Mouse (Mus musculus) stomach, postnatal 0 days (tissue): ENCODE data around the gene Uroc1.

Source experiments
- CTCF ChIP-seq: IDR thresholded peaks from 2 replicates; pipeline ENCODE4 v1.5.1; 2016; ENCODE audit warnings: antibody characterized with exemption, low read depth, mild to moderate bottlenecking, moderate library complexity
- EP300 ChIP-seq: optimal IDR thresholded peaks from 2 replicates; pipeline ENCODE3; 2016; ENCODE audit warnings: antibody characterized with exemption

GRCm38 (mm10) chr6:90381465-90381864 is 48.4 kb downstream of the Uroc1 start:
- no peak for TF ChIP-seq CTCF
- TF ChIP-seq EP300: no peak
